Mouse (Mus musculus): ENCODE data around the gene Snrnp27. TPM values are rescaled to one million over a fixed set of nuclear protein-coding genes. Genes with fewer than 3 reads are reported as not detected.

Gene Snrnp27
- polyA plus RNA-seq, 1 experiment from 2014 or later, result 105 TPM

DNA sequence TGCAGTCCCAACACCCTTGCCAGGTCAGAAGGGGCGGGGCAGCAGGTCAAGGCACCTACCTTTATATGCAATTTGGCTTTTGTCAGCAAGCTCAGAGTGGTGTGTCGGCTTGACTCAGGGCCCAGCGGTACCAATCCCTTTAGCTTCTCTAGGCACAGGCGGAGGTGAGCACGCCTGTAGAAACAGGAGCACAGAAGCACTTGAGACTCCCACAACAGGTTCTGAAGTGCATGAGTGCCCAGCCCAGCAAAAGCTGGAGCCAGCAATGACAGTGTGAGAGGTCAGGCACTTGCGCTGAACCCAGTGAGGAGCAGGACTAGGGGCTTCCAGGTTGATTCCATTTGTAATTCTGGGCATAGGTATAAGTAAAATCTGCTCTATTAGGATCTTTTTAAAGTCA is 31.3 kb downstream of the Snrnp27 start:
- ATAC-seq (replicated peaks; ENCODE audit: low FRiP score, low TSS enrichment, low read depth) (no peak), DNase-seq (ENCODE audit: low spot score) (no peak)
- H3K27ac ChIP-seq (ENCODE audit: low read depth), result no peak overlapping the region
- H3K4me2 ChIP-seq (ENCODE audit: low read length), result no peak overlapping the region
- peaks cover 64% of the 10 kb centered on the region for H3K36me3 ChIP-seq (ENCODE audit: control insufficient read depth, insufficient read depth, low read length)
- H3K9me3 ChIP-seq (ENCODE audit: control insufficient read depth, low read length), result no peaks in the 10 kb centered on the region
- no peak overlapping the region for H3K4me3 ChIP-seq (ENCODE audit: low read depth, low read length)
- H3K4me1 ChIP-seq (replicated peaks; ENCODE audit: control insufficient read depth, insufficient read depth, low read length), result no peaks in the 10 kb centered on the region
- no peaks in the 10 kb centered on the region for H3K27me3 ChIP-seq (replicated peaks; ENCODE audit: control insufficient read depth, insufficient read depth, low read length)
- 85% methylated on average over 6 of the region's 6 CpGs for WGBS
- H3K9ac ChIP-seq (ENCODE audit: low read length), result no peak overlapping the region

DNA sequence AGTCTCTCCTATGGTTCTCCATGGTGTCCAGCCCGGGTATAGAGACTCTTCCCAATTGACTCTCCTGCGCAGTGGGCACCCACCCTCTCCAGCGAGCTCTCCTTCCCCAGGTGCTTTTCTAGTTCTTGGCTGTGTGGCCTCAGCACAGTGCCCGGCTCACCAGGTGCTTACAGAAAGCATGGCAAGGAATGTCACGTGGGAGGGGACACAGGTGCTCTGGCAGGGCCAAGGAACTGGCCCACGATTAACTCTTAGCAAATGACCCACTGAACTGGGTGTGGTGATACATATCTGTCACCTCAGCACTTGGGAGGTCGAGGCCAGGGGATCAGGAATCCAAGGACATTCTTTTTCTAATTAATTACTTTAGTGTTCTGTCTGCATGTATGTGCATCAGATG is 38.2 kb downstream of the Snrnp27 start:
- DNase-seq (ENCODE audit: low spot score) (no peak), ATAC-seq (replicated peaks; ENCODE audit: low FRiP score, low TSS enrichment, low read depth) (no peak)
- Histone ChIP-seq H3K9ac (ENCODE audit: low read length) (no peak overlapping the region), H3K27me3 (replicated peaks; ENCODE audit: control insufficient read depth, insufficient read depth, low read length) (no peaks in the 10 kb centered on the region), H3K4me1 (replicated peaks; ENCODE audit: control insufficient read depth, insufficient read depth, low read length) (no peaks in the 10 kb centered on the region), H3K4me3 (ENCODE audit: low read depth, low read length) (no peak overlapping the region), H3K27ac (ENCODE audit: low read depth) (no peak overlapping the region), H3K36me3 (ENCODE audit: control insufficient read depth, insufficient read depth, low read length) (peaks cover 31% of the 10 kb centered on the region), H3K9me3 (ENCODE audit: control insufficient read depth, low read length) (no peaks in the 10 kb centered on the region), H3K4me2 (ENCODE audit: low read length) (no peak overlapping the region)
- 75% methylated on average over 7 of the region's 7 CpGs for WGBS

DNA sequence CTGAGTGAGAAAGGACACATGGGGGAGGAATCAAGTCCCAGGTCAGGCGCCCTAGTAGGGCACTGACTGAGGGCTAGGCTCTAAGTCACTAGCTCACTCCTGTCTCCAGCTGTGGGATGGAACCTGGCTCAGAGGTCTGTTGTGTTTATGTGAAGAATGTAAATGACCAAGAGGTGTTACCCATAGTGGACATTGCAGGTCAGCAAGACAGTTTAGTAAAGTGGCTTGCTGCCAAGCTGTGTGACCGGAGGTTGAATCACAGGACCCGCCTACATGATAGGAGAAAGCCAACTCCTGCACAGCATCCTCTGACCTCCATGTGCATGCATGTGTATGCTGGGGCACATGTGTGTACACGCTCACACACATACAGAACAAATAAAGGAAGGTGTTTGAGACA is 38.8 kb downstream of the Snrnp27 start:
- H3K36me3 ChIP-seq (ENCODE audit: control insufficient read depth, insufficient read depth, low read length), result peaks cover 25% of the 10 kb centered on the region
- WGBS, result 80% methylated on average over 4 of the region's 4 CpGs

DNA sequence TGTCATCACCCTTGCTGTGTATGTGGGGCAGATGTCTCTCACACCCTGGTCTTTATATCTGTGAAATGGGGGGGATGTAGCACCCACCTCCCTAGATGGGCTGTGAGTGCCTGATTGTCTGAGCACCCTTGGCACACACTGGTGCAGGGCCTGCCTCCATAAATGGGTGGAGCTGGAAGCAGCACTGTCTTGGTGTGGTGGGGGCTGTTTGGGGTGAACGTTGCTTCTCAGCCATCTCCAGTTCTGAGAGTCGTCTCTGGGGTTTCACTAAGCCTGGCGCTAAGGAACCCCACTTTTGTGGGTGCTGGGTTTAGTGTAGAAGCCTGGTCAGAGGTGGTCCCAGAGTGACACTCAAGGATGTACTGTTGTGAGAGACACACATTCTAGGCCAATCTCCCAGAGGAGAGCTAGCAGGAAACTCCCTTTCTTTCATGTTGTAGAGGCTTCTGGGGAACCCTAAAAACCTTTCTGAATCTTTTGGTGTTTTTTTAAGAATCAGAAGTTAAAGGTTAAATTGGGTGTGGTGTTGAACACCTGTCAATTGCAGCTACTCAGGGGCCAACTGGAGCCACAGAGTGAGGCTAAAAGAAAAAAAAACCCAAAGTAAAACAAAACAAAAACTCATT is 39.4 kb downstream of the Snrnp27 start:
- no peak overlapping the region for H3K4me2 ChIP-seq (ENCODE audit: low read length)
- no peaks in the 10 kb centered on the region for H3K27me3 ChIP-seq (replicated peaks; ENCODE audit: control insufficient read depth, insufficient read depth, low read length)
- ATAC-seq (replicated peaks; ENCODE audit: low FRiP score, low TSS enrichment, low read depth) (no peak), DNase-seq (ENCODE audit: low spot score) (no peak)
- H3K4me1 ChIP-seq (replicated peaks; ENCODE audit: control insufficient read depth, insufficient read depth, low read length), result no peaks in the 10 kb centered on the region
- no peak overlapping the region for H3K4me3 ChIP-seq (ENCODE audit: low read depth, low read length)
- 88% methylated on average over 3 of the region's 3 CpGs for WGBS
- peaks cover 19% of the 10 kb centered on the region for H3K36me3 ChIP-seq (ENCODE audit: control insufficient read depth, insufficient read depth, low read length)
- H3K27ac ChIP-seq (ENCODE audit: low read depth), result no peak overlapping the region
- no peaks in the 10 kb centered on the region for H3K9me3 ChIP-seq (ENCODE audit: control insufficient read depth, low read length)
- H3K9ac ChIP-seq (ENCODE audit: low read length), result no peak overlapping the region

More for the DNA sequence above, 38.8 kb downstream of the Snrnp27 start:
- no peaks in the 10 kb centered on the region for H3K27me3 ChIP-seq (replicated peaks; ENCODE audit: control insufficient read depth, insufficient read depth, low read length)
- no peak overlapping the region for H3K9ac ChIP-seq (ENCODE audit: low read length)
- no peaks in the 10 kb centered on the region for H3K9me3 ChIP-seq (ENCODE audit: control insufficient read depth, low read length)
- ATAC-seq (replicated peaks; ENCODE audit: low FRiP score, low TSS enrichment, low read depth) (no peak), DNase-seq (ENCODE audit: low spot score) (no peak)
- no peak overlapping the region for H3K4me2 ChIP-seq (ENCODE audit: low read length)
- no peak overlapping the region for H3K27ac ChIP-seq (ENCODE audit: low read depth)
- H3K4me1 ChIP-seq (replicated peaks; ENCODE audit: control insufficient read depth, insufficient read depth, low read length), result no peaks in the 10 kb centered on the region
- H3K4me3 ChIP-seq (ENCODE audit: low read depth, low read length), result no peak overlapping the region

DNA sequence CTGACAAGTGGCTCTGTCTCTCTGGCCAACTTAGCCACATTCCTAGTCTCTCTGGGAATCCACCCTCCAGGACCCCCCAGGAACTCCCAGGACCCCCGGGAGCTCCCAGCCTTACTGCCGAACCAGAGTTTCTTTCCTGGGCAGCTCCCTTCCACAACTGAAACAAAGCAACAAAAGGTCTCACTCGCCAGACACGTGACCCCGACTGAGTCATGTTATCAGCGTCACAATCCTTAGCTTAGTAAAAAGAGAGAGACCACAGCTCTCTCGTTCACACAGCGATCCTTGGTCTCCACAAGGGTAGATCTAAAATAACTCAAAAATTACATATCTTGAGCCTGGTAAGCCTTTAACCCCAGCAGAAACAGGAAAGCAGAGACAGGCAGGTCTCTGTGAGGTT is 42.6 kb downstream of the Snrnp27 start:
- H3K4me1 ChIP-seq (replicated peaks; ENCODE audit: control insufficient read depth, insufficient read depth, low read length), result no peaks in the 10 kb centered on the region
- no peak for DNase-seq (ENCODE audit: low spot score)
- no peak overlapping the region for H3K9ac ChIP-seq (ENCODE audit: low read length)
- WGBS, result 71% methylated on average over 8 of the region's 8 CpGs
- H3K27ac ChIP-seq (ENCODE audit: low read depth), result no peak overlapping the region
- H3K4me2 ChIP-seq (ENCODE audit: low read length), result no peak overlapping the region
- no peak for ATAC-seq (replicated peaks; ENCODE audit: low FRiP score, low TSS enrichment, low read depth)
- no peaks in the 10 kb centered on the region for H3K9me3 ChIP-seq (ENCODE audit: control insufficient read depth, low read length)
- no peaks in the 10 kb centered on the region for H3K36me3 ChIP-seq (ENCODE audit: control insufficient read depth, insufficient read depth, low read length)
- H3K27me3 ChIP-seq (replicated peaks; ENCODE audit: control insufficient read depth, insufficient read depth, low read length), result no peaks in the 10 kb centered on the region
- H3K4me3 ChIP-seq (ENCODE audit: low read depth, low read length), result no peak overlapping the region

DNA sequence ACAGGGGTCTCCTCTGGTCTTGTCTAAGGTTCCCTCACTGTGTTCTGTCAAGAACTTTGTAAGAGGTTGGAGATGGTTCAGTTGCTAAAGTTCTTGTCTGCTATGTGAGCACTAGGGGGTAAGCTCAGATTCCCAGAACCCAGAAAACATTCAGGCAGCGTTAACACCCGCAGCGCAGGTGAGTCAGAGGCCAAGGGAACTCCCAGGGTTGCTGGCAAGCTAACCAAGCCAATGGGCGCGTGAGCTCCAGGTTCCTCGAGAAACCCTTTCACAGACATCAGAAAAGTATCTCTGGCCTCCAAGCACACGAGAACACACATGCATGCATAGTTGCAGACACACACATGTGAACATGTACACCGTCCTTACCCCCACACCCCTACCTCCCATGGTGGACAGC is 43.5 kb downstream of the Snrnp27 start:
- H3K27me3 ChIP-seq (replicated peaks; ENCODE audit: control insufficient read depth, insufficient read depth, low read length), result no peaks in the 10 kb centered on the region
- H3K27ac ChIP-seq (ENCODE audit: low read depth), result no peak overlapping the region
- H3K4me3 ChIP-seq (ENCODE audit: low read depth, low read length), result no peak overlapping the region
- no peak for DNase-seq (ENCODE audit: low spot score)
- H3K4me2 ChIP-seq (ENCODE audit: low read length), result no peak overlapping the region
- H3K4me1 ChIP-seq (replicated peaks; ENCODE audit: control insufficient read depth, insufficient read depth, low read length), result no peaks in the 10 kb centered on the region
- no peaks in the 10 kb centered on the region for H3K9me3 ChIP-seq (ENCODE audit: control insufficient read depth, low read length)
- WGBS, result 73% methylated on average over 8 of the region's 8 CpGs
- H3K9ac ChIP-seq (ENCODE audit: low read length), result no peak overlapping the region
- no peaks in the 10 kb centered on the region for H3K36me3 ChIP-seq (ENCODE audit: control insufficient read depth, insufficient read depth, low read length)
- ATAC-seq (replicated peaks; ENCODE audit: low FRiP score, low TSS enrichment, low read depth), result no peak

DNA sequence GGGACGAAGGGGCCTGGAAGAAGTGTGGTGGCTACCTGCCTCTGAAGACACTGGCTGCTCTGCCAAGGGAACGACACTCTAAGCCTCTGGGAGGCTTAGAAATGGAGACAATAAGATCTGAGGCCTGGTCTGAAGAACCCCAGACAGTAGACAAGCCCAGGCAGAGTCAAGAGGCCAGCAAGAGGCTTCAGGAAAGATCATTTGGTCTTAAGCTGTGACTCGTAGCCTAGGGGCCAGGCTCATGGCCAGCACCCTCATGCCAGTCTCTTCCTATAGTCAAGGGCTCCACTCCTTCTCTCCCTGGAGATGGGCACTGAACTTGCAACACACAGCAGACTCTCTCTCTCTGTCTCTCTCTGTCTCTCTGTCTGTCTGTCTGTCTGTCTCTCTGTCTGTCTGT is 44.2 kb downstream of the Snrnp27 start:
- H3K4me1 ChIP-seq (replicated peaks; ENCODE audit: control insufficient read depth, insufficient read depth, low read length), result no peaks in the 10 kb centered on the region
- DNase-seq (ENCODE audit: low spot score) (no peak), ATAC-seq (replicated peaks; ENCODE audit: low FRiP score, low TSS enrichment, low read depth) (no peak)
- no peak overlapping the region for H3K4me2 ChIP-seq (ENCODE audit: low read length)
- H3K4me3 ChIP-seq (ENCODE audit: low read depth, low read length), result no peak overlapping the region
- no peaks in the 10 kb centered on the region for H3K36me3 ChIP-seq (ENCODE audit: control insufficient read depth, insufficient read depth, low read length)
- 83% methylated on average over 3 of the region's 3 CpGs for WGBS
- H3K9ac ChIP-seq (ENCODE audit: low read length), result no peak overlapping the region
- H3K9me3 ChIP-seq (ENCODE audit: control insufficient read depth, low read length), result no peaks in the 10 kb centered on the region
- no peaks in the 10 kb centered on the region for H3K27me3 ChIP-seq (replicated peaks; ENCODE audit: control insufficient read depth, insufficient read depth, low read length)
- H3K27ac ChIP-seq (ENCODE audit: low read depth), result no peak overlapping the region

DNA sequence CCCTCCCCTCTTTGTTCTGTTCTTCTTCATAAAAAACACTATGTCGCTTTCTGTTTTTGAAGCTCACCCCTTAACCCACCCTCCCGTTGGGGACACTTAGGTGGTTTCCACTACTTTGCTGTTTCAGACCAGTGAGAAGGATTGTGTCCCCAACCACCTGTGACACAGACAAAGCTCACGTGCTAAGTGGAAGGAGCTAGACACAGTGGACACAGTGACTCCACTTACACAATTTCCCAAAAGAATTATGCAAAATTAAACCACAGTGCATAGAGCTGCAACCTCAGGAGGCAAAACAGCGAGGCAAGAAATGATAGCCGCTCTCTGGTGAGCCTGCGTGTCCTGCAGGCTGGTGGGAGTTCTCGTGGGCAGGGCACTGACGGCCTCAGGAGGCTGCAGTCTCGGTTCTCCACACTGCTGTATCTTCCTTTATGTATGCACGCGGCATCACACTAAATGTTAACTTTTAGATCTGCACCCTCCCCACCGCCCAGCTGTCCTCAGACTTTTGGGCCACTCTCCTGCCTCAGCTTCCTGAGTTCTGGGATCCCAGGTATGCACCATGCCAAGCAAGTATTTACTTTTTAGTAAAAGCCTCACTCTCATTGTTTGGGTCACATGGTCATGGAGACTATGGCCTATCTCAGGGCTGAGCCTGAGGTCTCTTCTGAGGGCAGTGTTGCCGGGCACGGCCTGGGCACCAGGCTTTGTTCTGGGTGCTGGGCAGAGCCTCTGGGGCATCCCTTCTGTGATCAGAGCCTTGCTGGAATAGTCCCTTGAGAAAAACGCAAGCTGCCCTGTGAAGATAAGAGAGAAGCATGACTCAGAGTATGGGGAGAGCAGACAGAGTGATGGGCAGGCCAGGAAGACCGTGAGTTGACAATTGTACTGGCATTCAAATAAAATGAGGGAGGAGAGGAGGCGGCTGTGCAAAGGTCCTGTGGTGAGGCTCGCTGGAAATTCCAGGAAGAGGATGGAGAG is 44.9 kb downstream of the Snrnp27 start:
- H3K4me3 ChIP-seq (ENCODE audit: low read depth, low read length), result no peak overlapping the region
- H3K36me3 ChIP-seq (ENCODE audit: control insufficient read depth, insufficient read depth, low read length), result no peaks in the 10 kb centered on the region
- no peaks in the 10 kb centered on the region for H3K27me3 ChIP-seq (replicated peaks; ENCODE audit: control insufficient read depth, insufficient read depth, low read length)
- H3K27ac ChIP-seq (ENCODE audit: low read depth), result no peak overlapping the region
- DNase-seq (ENCODE audit: low spot score), result no peak
- ATAC-seq (replicated peaks; ENCODE audit: low FRiP score, low TSS enrichment, low read depth), result no peak
- H3K9ac ChIP-seq (ENCODE audit: low read length), result no peak overlapping the region
- no peaks in the 10 kb centered on the region for H3K9me3 ChIP-seq (ENCODE audit: control insufficient read depth, low read length)
- H3K4me1 ChIP-seq (replicated peaks; ENCODE audit: control insufficient read depth, insufficient read depth, low read length), result no peaks in the 10 kb centered on the region
- H3K4me2 ChIP-seq (ENCODE audit: low read length), result no peak overlapping the region
- 79% methylated on average over 18 of the region's 18 CpGs for WGBS
